10 mouse cellular contexts compared by ENCODE assay signal in the genomic region with DNA sequence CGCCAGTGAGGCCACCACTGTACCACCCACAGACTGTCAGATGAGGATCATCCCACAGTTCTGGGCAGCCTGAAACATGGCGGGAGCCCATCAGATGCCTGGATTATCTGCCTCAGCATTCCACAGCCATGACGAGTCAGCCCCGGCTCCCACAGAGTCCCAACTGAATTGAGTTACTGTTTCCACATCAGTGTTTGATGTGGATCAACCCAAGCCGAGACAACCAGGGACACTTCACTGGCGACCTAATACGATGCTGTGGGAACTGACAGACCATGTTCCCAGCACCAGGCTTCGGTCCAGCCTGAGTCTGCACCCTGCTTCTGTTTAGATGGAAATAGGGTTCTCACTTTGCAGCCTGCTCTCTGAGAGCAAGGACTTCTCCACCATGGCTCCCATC. TPM values are rescaled to one million over a fixed set of nuclear protein-coding genes. Genes with fewer than 3 reads are reported as not detected.
DNase-seq lines count a peak whose midpoint lies in the region; ATAC-seq and TF ChIP-seq lines count a peak whose summit lies in the region.
"Had no signal": no experiment of that assay in that cellular context is flagged by ENCODE, and none has a peak within 500 bp of the region (broad histone marks: within the 10 kb centered on the region; RNA-seq: fewer than 3 reads in every experiment).

No protein-coding gene starts in this region.

- peaks cover 20% of the 10 kb centered on the region for H3K36me3 ChIP-seq in lung, embryonic 14.5 days (ENCODE audit: insufficient read depth)

- peaks cover 6% of the 10 kb centered on the region; the same call in 1 of the 2 replicates for H3K4me1 ChIP-seq in lung, embryonic 14.5 days (ENCODE audit: insufficient read depth)

- no peaks in the 10 kb centered on the region for H3K27me3 ChIP-seq in lung, embryonic 14.5 days (ENCODE audit: insufficient read depth, low read length)
- H3K27me3 ChIP-seq: stomach, embryonic 15.5 days had no signal

- ATAC-seq in lung, embryonic 14.5 days (ENCODE audit: insufficient read depth): peak; percentile 56; the same call in 1 of the 2 replicates

- peak overlapping the region; percentile 54; the same call in 1 of the 2 replicates for H3K27ac ChIP-seq in lung, embryonic 14.5 days (ENCODE audit: low read depth)
- H3K27ac ChIP-seq: hindbrain, embryonic 14.5 days; macrophage; stomach, embryonic 15.5 days had no signal

- no peak overlapping the region for H3K4me2 ChIP-seq in lung, embryonic 14.5 days
- H3K4me2 ChIP-seq: hindbrain, embryonic 14.5 days; stomach, embryonic 15.5 days had no signal

- peak; percentile 23 for DNase-seq in ovary, adult 18-20 months (ENCODE audit: low spot score)
- no peak for DNase-seq in ovary, postnatal 10 days (ENCODE audit: low spot score)
- peak; percentile 71 to 73 for DNase-seq in heart, adult 18-20 months
- peak; percentile 46 for DNase-seq in lung, embryonic 14.5 days
- no peak for DNase-seq in spleen, postnatal 36 days (ENCODE audit: low spot score in 2 of 2)
- no peak for DNase-seq in right cerebral cortex, postnatal 14 days
- DNase-seq in cerebellum, adult 9-10 months: no peak

- no peaks in the 10 kb centered on the region for H3K9me3 ChIP-seq in lung, embryonic 14.5 days (ENCODE audit: low read depth, low read length)
- H3K9me3 ChIP-seq: stomach, embryonic 15.5 days had no signal

- 52% methylated on average over 8 of the region's 8 CpGs for WGBS in lung, embryonic 14.5 days

- no peak overlapping the region for H3K4me3 ChIP-seq in lung, embryonic 14.5 days (ENCODE audit: low read depth, low read length)
- H3K4me3 ChIP-seq: stomach, embryonic 15.5 days had no signal

- no peak for TF ChIP-seq CTCF in lung, embryonic 14.5 days (IDR thresholded peaks at IDR 0.05; ENCODE audit: low read depth)

- no peak overlapping the region for H3K9ac ChIP-seq in lung, embryonic 14.5 days
- H3K9ac ChIP-seq: hindbrain, embryonic 14.5 days; stomach, embryonic 15.5 days had no signal

RNA-seq across cellular contexts. Expression of a gene that starts 58.1 kb away (rescaled TPM):
- total RNA-seq in heart, adult 18-20 months (2021): 10 to 100 TPM; 18.6 to 19.2 TPM
- polyA plus RNA-seq in lung, embryonic 14.5 days (2014; fragmentation: Nextera tagmentation; extraction: Ambion mirVana): 35.1 and 37.5 TPM in 2 replicates

Comparison
In these comparisons a context has a peak if more than half of its experiments do, and no peak if none do; other contexts are left out.
1. DNase-seq: peak in ovary, adult 18-20 months (single experiment), heart, adult 18-20 months (2 of 2) and lung, embryonic 14.5 days (single experiment); none in ovary, postnatal 10 days (single experiment), spleen, postnatal 36 days (0 of 2), right cerebral cortex, postnatal 14 days (single experiment) and cerebellum, adult 9-10 months (single experiment).